Mouse (Mus musculus): ENCODE data around the gene Nupr1. TPM values are rescaled to one million over a fixed set of nuclear protein-coding genes. Genes with fewer than 3 reads are reported as not detected.
A peak's percentile ranks its signal among the peaks of the same experiment; 100 is the strongest.

The Nupr1 gene
- polyA plus RNA-seq, 1 experiment from 2014 or later, result 3.1 TPM

GRCm38 (mm10) chr7:126665269-126665668 lies 34.6 kb upstream of the Nupr1 start:
- WGBS, result 95% methylated on average over 3 of the region's 3 CpGs

DNA sequence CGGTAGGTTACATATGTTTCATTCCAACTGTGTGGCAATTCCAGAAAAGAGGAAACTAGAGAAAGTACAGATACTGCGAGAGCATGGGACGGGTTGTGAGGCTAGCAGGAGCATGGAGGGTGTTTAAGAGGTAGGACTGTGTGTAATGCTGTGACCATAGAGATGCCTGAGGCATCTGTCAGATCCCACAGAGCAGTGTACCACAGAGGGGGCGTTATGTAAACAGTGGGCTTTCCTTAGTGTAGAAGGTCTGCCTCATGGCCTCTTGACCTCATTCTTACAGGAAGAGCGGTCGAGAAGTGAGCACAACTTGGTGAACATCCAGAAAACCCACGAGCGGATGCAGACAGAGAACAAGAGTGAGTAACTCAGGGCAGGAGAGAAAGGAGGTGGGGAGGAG lies 33.0 kb upstream of the Nupr1 start:
- Histone ChIP-seq H3K27ac (ENCODE audit: poor library complexity, severe bottlenecking) (no peak overlapping the region), H3K9ac (no peak overlapping the region), H3K4me1 (replicated peaks) (no peaks in the 10 kb centered on the region), H3K4me2 (no peak overlapping the region), H3K27me3 (replicated peaks) (no peaks in the 10 kb centered on the region), H3K9me3 (replicated peaks) (no peaks in the 10 kb centered on the region), H3K4me3 (no peak overlapping the region), H3K36me3 (peaks cover 24% of the 10 kb centered on the region)
- 69% methylated on average over 8 of the region's 8 CpGs for WGBS
- peak; percentile 45; the same call in 1 of the 2 replicates for ATAC-seq (ENCODE audit: insufficient number of reproducible peaks, low FRiP score)

More at GRCm38 (mm10) chr7:126665269-126665668, 34.6 kb upstream of the Nupr1 start:
- Histone ChIP-seq H3K36me3 (peaks cover 24% of the 10 kb centered on the region), H3K4me2 (no peak overlapping the region), H3K9ac (no peak overlapping the region), H3K27ac (ENCODE audit: poor library complexity, severe bottlenecking) (no peak overlapping the region), H3K9me3 (replicated peaks) (no peaks in the 10 kb centered on the region), H3K4me3 (no peak overlapping the region), H3K4me1 (replicated peaks) (no peaks in the 10 kb centered on the region), H3K27me3 (replicated peaks) (no peaks in the 10 kb centered on the region)
- ATAC-seq (ENCODE audit: insufficient number of reproducible peaks, low FRiP score), result no peak

DNA sequence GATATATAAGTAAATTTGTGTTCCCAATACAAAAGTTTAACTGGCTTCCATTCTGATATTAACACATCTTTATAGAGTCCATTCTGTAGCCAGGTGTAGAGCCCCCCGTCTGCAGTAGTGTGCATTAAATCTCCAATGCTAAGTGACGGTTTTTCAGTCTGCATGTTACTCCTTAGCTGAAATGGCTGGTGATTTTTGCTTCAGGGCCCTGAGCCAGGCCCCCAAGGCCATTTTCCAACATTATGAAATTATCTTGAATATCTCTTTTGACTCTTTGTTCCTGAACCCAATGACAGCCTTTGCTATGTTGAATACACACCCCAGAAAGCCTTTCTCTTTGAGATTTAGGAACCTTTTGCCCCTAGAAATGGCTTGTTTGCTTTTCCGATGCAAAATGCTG lies 29.1 kb upstream of the Nupr1 start:
- H3K36me3 ChIP-seq, result 0 out of 2 replicates have a peak, but pooled peaks cover 3% of the 10 kb centered on the region
- no peak overlapping the region for H3K4me3 ChIP-seq
- H3K9me3 ChIP-seq (replicated peaks), result no peaks in the 10 kb centered on the region
- H3K27ac ChIP-seq (ENCODE audit: poor library complexity, severe bottlenecking), result no peak overlapping the region
- no peak overlapping the region for H3K9ac ChIP-seq
- 89% methylated on average over 3 of the region's 3 CpGs for WGBS
- H3K4me1 ChIP-seq (replicated peaks), result no peaks in the 10 kb centered on the region
- ATAC-seq (ENCODE audit: insufficient number of reproducible peaks, low FRiP score), result no peak
- no peaks in the 10 kb centered on the region for H3K27me3 ChIP-seq (replicated peaks)
- no peak overlapping the region for H3K4me2 ChIP-seq

DNA sequence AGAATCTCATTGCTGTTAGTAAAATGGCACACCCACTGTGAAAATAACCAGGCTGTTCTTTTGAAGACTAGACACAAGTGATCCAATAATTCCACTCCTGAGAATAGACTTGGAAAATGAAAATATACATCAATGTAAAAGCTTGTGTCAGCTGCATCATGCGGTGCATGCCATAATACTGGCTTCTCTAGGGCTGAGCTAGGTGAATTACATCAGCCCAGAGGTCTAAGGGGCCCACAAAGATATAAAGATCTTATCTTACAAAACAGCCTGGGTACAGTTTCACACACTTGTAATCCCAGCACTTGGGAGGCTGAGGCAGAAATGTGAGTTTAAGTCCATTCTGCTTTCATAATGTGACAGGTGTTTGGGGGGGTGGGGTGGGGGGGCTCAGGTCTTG lies 26.9 kb upstream of the Nupr1 start:
- ATAC-seq (ENCODE audit: insufficient number of reproducible peaks, low FRiP score), result no peak
- no peak overlapping the region for H3K27ac ChIP-seq (ENCODE audit: poor library complexity, severe bottlenecking)
- 0 out of 2 replicates have a peak, but pooled peaks cover 2% of the 10 kb centered on the region for H3K36me3 ChIP-seq
- no peak overlapping the region for H3K4me2 ChIP-seq
- 82% methylated on average over 1 of the region's 1 CpGs for WGBS
- H3K9ac ChIP-seq, result no peak overlapping the region
- H3K4me1 ChIP-seq (replicated peaks), result no peaks in the 10 kb centered on the region
- no peaks in the 10 kb centered on the region for H3K27me3 ChIP-seq (replicated peaks)
- H3K9me3 ChIP-seq (replicated peaks), result no peaks in the 10 kb centered on the region
- H3K4me3 ChIP-seq, result no peak overlapping the region

GRCm38 (mm10) chr7:126655695-126656094 lies 25.0 kb upstream of the Nupr1 start:
- 84% methylated on average over 3 of the region's 3 CpGs for WGBS
- H3K36me3 ChIP-seq, result no peaks in the 10 kb centered on the region
- no peak overlapping the region for H3K27ac ChIP-seq (ENCODE audit: poor library complexity, severe bottlenecking)
- H3K9me3 ChIP-seq (replicated peaks), result no peaks in the 10 kb centered on the region
- no peaks in the 10 kb centered on the region for H3K4me1 ChIP-seq (replicated peaks)
- H3K27me3 ChIP-seq (replicated peaks), result no peaks in the 10 kb centered on the region
- no peak overlapping the region for H3K4me2 ChIP-seq
- H3K4me3 ChIP-seq, result no peak overlapping the region
- no peak overlapping the region for H3K9ac ChIP-seq
- no peak for ATAC-seq (ENCODE audit: insufficient number of reproducible peaks, low FRiP score)

- Histone ChIP-seq H3K9me3 (replicated peaks) (no peaks in the 10 kb centered on the region), H3K36me3 (no peaks in the 10 kb centered on the region), H3K4me1 (replicated peaks) (peaks cover 9% of the 10 kb centered on the region), H3K4me2 (no peak overlapping the region), H3K27ac (ENCODE audit: poor library complexity, severe bottlenecking) (no peak overlapping the region), H3K4me3 (no peak overlapping the region), H3K27me3 (replicated peaks) (no peaks in the 10 kb centered on the region), H3K9ac (no peak overlapping the region)
- WGBS, result 79% methylated on average over 2 of the region's 2 CpGs
- ATAC-seq (ENCODE audit: insufficient number of reproducible peaks, low FRiP score), result no peak
Observed at GRCm38 (mm10) chr7:126653991-126654390, 23.3 kb upstream of the Nupr1 start.

- no peak overlapping the region for H3K27ac ChIP-seq (ENCODE audit: poor library complexity, severe bottlenecking)
- WGBS, result 27% methylated on average over 2 of the region's 2 CpGs
- no peak overlapping the region for H3K4me3 ChIP-seq
- H3K4me1 ChIP-seq (replicated peaks), result peaks cover 12% of the 10 kb centered on the region
- H3K36me3 ChIP-seq, result no peaks in the 10 kb centered on the region
- no peak for ATAC-seq (ENCODE audit: insufficient number of reproducible peaks, low FRiP score)
- no peaks in the 10 kb centered on the region for H3K9me3 ChIP-seq (replicated peaks)
- no peaks in the 10 kb centered on the region for H3K27me3 ChIP-seq (replicated peaks)
- H3K4me2 ChIP-seq, result no peak overlapping the region
- H3K9ac ChIP-seq, result no peak overlapping the region
Observed at GRCm38 (mm10) chr7:126650852-126651251, 20.2 kb upstream of the Nupr1 start.

DNA sequence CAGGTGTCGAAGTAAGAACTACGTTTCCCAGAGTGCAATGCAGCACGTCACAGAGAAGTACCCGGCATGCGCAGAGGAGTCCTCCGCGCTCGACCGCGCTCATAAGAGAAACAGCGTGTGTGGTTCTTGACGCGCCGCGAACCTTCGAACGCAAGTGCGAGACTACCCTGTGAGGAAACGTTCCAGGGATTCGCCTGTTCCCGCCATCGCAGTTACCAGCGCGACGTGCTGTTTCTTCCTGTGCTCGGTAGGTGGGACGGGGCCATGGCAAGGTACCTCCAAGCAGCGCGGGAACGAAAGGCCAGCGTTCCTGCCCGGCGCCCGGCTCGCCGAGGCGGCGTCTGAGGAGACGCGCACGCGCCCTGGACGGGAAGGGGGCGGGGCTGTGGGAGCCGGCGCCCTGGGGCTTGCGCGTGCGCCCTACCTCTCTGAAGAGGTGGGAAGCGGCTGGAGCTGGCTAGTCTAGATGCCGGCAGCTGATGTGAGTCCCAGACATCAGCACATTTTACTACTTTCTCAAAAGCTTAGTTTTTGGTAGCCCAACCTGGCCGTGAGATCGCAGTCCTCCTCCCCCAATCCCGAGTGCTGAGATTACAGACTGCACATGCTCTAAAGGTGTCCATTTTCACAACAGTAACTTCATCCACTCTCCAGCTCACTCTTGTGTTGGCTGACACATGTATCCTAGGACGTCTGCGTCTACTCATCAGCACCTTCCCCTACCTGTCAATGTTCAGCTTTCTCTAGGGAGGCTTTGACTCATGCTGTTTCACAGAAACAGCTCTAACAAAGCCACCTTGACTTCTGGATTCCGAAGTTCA lies 18.8 kb upstream of the Nupr1 start, which contains the start of gene Sgf29:
Gene Sgf29 (plus strand): TSS at position 79 of the 821 bp plus-strand sequence.
- peak within 1 kb of the TSS; percentile 85 for H3K4me2 ChIP-seq
- H3K9ac ChIP-seq, result peak within 1 kb of the TSS; percentile 80
- peaks cover 12% of the 10 kb centered on the region for H3K4me1 ChIP-seq (replicated peaks)
- ATAC-seq (ENCODE audit: insufficient number of reproducible peaks, low FRiP score), result peak; percentile 98
- H3K4me3 ChIP-seq, result peak within 1 kb of the TSS; percentile 64
- 1% methylated on average over 57 of the region's 57 CpGs for WGBS
- no peaks in the 10 kb centered on the region for H3K36me3 ChIP-seq
- H3K27ac ChIP-seq (ENCODE audit: poor library complexity, severe bottlenecking), result peak within 1 kb of the TSS; percentile 91
- no peaks in the 10 kb centered on the region for H3K9me3 ChIP-seq (replicated peaks)
- no peaks in the 10 kb centered on the region for H3K27me3 ChIP-seq (replicated peaks)

- no peak for ATAC-seq (ENCODE audit: insufficient number of reproducible peaks, low FRiP score)
- H3K27me3 ChIP-seq (replicated peaks), result no peaks in the 10 kb centered on the region
- H3K36me3 ChIP-seq, result no peaks in the 10 kb centered on the region
- no peaks in the 10 kb centered on the region for H3K9me3 ChIP-seq (replicated peaks)
- H3K4me3 ChIP-seq, result peak overlapping the region; percentile 64; the same call in 1 of the 2 replicates
- H3K27ac ChIP-seq (ENCODE audit: poor library complexity, severe bottlenecking), result no peak overlapping the region
- WGBS, result 77% methylated on average over 4 of the region's 4 CpGs
- peak overlapping the region; percentile 85 for H3K4me2 ChIP-seq
- no peak overlapping the region for H3K9ac ChIP-seq
- H3K4me1 ChIP-seq (replicated peaks), result peaks cover 12% of the 10 kb centered on the region
Observed at GRCm38 (mm10) chr7:126648486-126648885, 17.8 kb upstream of the Nupr1 start.

- H3K4me2 ChIP-seq, result no peak overlapping the region
- no peaks in the 10 kb centered on the region for H3K9me3 ChIP-seq (replicated peaks)
- no peaks in the 10 kb centered on the region for H3K36me3 ChIP-seq
- H3K4me3 ChIP-seq, result no peak overlapping the region
- no peak overlapping the region for H3K27ac ChIP-seq (ENCODE audit: poor library complexity, severe bottlenecking)
- H3K9ac ChIP-seq, result no peak overlapping the region
- no peaks in the 10 kb centered on the region for H3K27me3 ChIP-seq (replicated peaks)
- 54% methylated on average over 5 of the region's 5 CpGs for WGBS
- peaks cover 12% of the 10 kb centered on the region for H3K4me1 ChIP-seq (replicated peaks)
- no peak for ATAC-seq (ENCODE audit: insufficient number of reproducible peaks, low FRiP score)
Observed at GRCm38 (mm10) chr7:126645708-126646107, 15.0 kb upstream of the Nupr1 start.

DNA sequence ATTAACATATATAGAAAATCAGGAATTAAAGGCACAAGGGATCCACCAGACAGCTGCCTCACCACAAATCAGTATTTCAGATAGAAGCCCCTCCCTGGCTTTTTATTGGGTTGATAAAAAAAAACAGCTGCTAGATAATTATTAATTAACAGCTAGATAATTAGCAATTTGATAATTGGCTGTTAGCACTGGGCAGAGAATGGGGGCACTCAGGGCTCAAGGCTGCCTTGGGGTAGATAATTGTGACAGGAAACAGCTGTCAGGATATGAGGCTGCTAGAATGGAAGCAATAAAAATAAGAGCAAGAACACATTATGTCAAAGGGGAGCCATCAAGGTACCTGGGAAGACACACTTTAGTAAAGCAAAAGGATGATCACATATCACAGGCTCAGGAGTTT lies 14.3 kb upstream of the Nupr1 start:
- Histone ChIP-seq H3K36me3 (no peaks in the 10 kb centered on the region), H3K9ac (no peak overlapping the region), H3K27ac (ENCODE audit: poor library complexity, severe bottlenecking) (no peak overlapping the region), H3K9me3 (replicated peaks) (no peaks in the 10 kb centered on the region), H3K4me2 (no peak overlapping the region), H3K4me3 (no peak overlapping the region), H3K4me1 (replicated peaks) (peaks cover 5% of the 10 kb centered on the region; the same call in 1 of the 2 replicates), H3K27me3 (replicated peaks) (no peaks in the 10 kb centered on the region)
- ATAC-seq (ENCODE audit: insufficient number of reproducible peaks, low FRiP score), result no peak
